ENCODE assay signal across 26 mouse cellular contexts in the genomic region with DNA sequence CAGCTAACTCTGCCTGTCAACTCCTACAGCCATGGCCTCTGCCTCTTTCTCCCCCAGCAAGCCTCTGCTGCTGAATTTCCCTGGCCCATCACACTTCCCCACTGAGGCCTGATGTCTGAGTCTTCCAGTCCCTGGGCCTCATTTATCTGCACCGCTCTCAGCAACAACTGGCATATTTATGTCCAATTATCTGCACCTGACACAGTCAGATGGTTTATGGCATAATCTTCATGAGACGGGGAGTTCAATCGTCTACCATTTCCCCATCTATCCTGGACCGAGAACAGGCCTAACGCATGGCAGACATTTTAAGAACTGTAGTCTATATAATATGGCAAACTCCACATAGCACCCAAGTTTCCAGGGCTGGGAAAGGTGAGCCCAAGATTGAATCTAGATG.
"Had no signal": no experiment of that assay in that cellular context is flagged by ENCODE, and none has a peak within 500 bp of the region (broad histone marks: within the 10 kb centered on the region; RNA-seq: fewer than 3 reads in every experiment).

No protein-coding gene starts in this region.

- H3K9me3 ChIP-seq: heart, embryonic 13.5 days; heart, embryonic 15.5 days; hindbrain, embryonic 13.5 days; hindbrain, embryonic 15.5 days; kidney, embryonic 15.5 days; limb, embryonic 13.5 days; limb, embryonic 15.5 days had no signal

- ATAC-seq: hindbrain, postnatal 0 days; intestine, embryonic 16.5 days had no signal

- DNase-seq: gastrocnemius, adult 2 months; gastrocnemius, postnatal 10 days; gastrocnemius, postnatal 25 days; heart, adult 11 months; heart, adult 2 months; heart, postnatal 14 days; heart, postnatal 36 days; kidney, adult 11 months; kidney, adult 2 months; kidney, adult 9 months; kidney, postnatal 14 days; kidney, postnatal 36 days; layer of hippocampus, adult 9-11 months; layer of hippocampus, postnatal 36 days; left cerebral cortex, postnatal 4 days had no signal

- H3K27ac ChIP-seq: gastrocnemius, adult 2 months; heart, adult 2 months; heart, embryonic 13.5 days; heart, embryonic 15.5 days; hindbrain, embryonic 13.5 days; hindbrain, embryonic 15.5 days; hindbrain, postnatal 0 days; kidney, embryonic 15.5 days; kidney, postnatal 0 days; limb, embryonic 13.5 days; limb, embryonic 15.5 days had no signal

- H3K9ac ChIP-seq: heart, embryonic 13.5 days; heart, embryonic 15.5 days; hindbrain, embryonic 13.5 days; hindbrain, embryonic 15.5 days; kidney, embryonic 15.5 days; limb, embryonic 13.5 days; limb, embryonic 15.5 days had no signal

- H3K27me3 ChIP-seq: heart, embryonic 13.5 days; heart, embryonic 15.5 days; hindbrain, embryonic 13.5 days; hindbrain, embryonic 15.5 days; kidney, embryonic 15.5 days; limb, embryonic 13.5 days; limb, embryonic 15.5 days had no signal

- H3K36me3 ChIP-seq: heart, embryonic 13.5 days; heart, embryonic 15.5 days; hindbrain, embryonic 13.5 days; hindbrain, embryonic 15.5 days; kidney, embryonic 15.5 days; limb, embryonic 13.5 days; limb, embryonic 15.5 days had no signal

- H3K4me2 ChIP-seq: heart, embryonic 11.5 days; heart, embryonic 13.5 days; heart, embryonic 15.5 days; hindbrain, embryonic 13.5 days; hindbrain, embryonic 15.5 days; kidney, embryonic 15.5 days; limb, embryonic 13.5 days; limb, embryonic 15.5 days had no signal

- H3K4me3 ChIP-seq: gastrocnemius, adult 2 months; heart, adult 2 months; heart, embryonic 13.5 days; heart, embryonic 15.5 days; hindbrain, embryonic 13.5 days; hindbrain, embryonic 15.5 days; kidney, embryonic 15.5 days; limb, embryonic 13.5 days; limb, embryonic 15.5 days had no signal

- H3K4me1 ChIP-seq: heart, embryonic 13.5 days; heart, embryonic 15.5 days; hindbrain, embryonic 13.5 days; hindbrain, embryonic 15.5 days; kidney, embryonic 15.5 days; limb, embryonic 13.5 days; limb, embryonic 15.5 days had no signal
